Mouse (Mus musculus): Measurements from ENCODE around the gene Vmn2r39. TPM values are rescaled to one million over a fixed set of nuclear protein-coding genes. Genes with fewer than 3 reads are reported as not detected.
"Not testable (repeated sequence)": the region's sequence is repeated elsewhere in the genome, so short reads cannot be mapped to it uniquely, and the experiment has no call there.

Vmn2r39 gene
- polyA plus RNA-seq (2015; fragmentation: Nextera tagmentation; extraction: Ambion mirVana), result not detected in 2 replicates

GRCm38 (mm10) chr7:9030698-9031097, at the start of gene Vmn2r39:
Gene Vmn2r39 (minus strand): TSS chr7:9030798.
- not testable (repeated sequence) for ATAC-seq (ENCODE audit: insufficient read depth, low FRiP score, low read depth); H3K4me2 ChIP-seq; H3K27ac ChIP-seq; H3K36me3 ChIP-seq; H3K9ac ChIP-seq; H3K4me1 ChIP-seq; H3K4me3 ChIP-seq (replicated peaks); H3K9me3 ChIP-seq; H3K27me3 ChIP-seq (replicated peaks)

- not testable (repeated sequence) for H3K9ac ChIP-seq; H3K4me1 ChIP-seq; ATAC-seq (ENCODE audit: insufficient read depth, low FRiP score, low read depth); H3K4me3 ChIP-seq (replicated peaks); H3K9me3 ChIP-seq; H3K36me3 ChIP-seq; H3K27ac ChIP-seq; H3K27me3 ChIP-seq (replicated peaks); H3K4me2 ChIP-seq
- WGBS, result 78% methylated on average over 4 of the region's 4 CpGs
Measured at GRCm38 (mm10) chr7:9065353-9065752, 34.8 kb upstream of the Vmn2r39 start.

Other genes with a start within 250 kb of the Vmn2r39 start
- not detected in 2 replicates for gene Vmn2r40, start 99.4 kb downstream of the Vmn2r39 start, polyA plus RNA-seq (2015; fragmentation: Nextera tagmentation; extraction: Ambion mirVana)
- not detected in 2 replicates for gene Vmn2r38, start 67.1 kb upstream of the Vmn2r39 start, polyA plus RNA-seq (2015; fragmentation: Nextera tagmentation; extraction: Ambion mirVana)
- not detected in 2 replicates for gene Vmn2r37, start 192.9 kb upstream of the Vmn2r39 start, polyA plus RNA-seq (2015; fragmentation: Nextera tagmentation; extraction: Ambion mirVana)

Data from stomach, embryonic 15.5 days (tissue).